Mouse (Mus musculus) embryo, embryonic 11 days (tissue): ENCODE measurements at regions not wholly inside any gene's neighbourhood (a gene's known extent, or its start where the extent isn't known, plus 50 kb on each side); places are given as distances from the start of the nearest gene placed in this dataset.
A peak's percentile ranks its signal among the peaks of the same experiment; 100 is the strongest.

ENCODE experiments used
- DNase-seq: peaks from one replicate; pipeline ENCODE4 v3.0.0-alpha.2; 2015

- no peak for DNase-seq
These were observed 62.4 kb upstream of the Lypd6 start for GRCm38 (mm10) chr2:50003866-50004265.

- DNase-seq, result peak; percentile 43
These were observed 61.3 kb upstream of the Lypd6 start for GRCm38 (mm10) chr2:50004674-50005527.

DNA sequence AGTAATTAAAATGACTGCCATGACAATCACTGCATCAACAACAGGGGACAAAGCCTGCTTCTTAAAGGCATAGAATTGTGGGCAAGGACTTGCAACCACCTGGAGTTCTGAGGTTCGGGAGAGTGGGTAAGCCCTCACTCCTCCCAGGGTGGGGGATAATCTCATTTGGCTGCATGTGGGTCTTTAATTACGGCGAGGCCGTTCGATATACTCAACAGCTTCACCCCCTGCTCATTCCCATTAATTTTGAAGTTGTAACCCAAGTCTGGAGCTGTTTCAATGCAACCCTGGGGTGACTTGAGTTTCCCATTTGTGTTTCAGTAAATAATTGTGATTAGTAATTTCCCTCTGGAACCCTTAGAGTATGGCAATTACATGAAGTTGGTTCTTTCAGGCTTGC is 57.9 kb upstream of the Lypd6 start:
- no peak for DNase-seq

DNA sequence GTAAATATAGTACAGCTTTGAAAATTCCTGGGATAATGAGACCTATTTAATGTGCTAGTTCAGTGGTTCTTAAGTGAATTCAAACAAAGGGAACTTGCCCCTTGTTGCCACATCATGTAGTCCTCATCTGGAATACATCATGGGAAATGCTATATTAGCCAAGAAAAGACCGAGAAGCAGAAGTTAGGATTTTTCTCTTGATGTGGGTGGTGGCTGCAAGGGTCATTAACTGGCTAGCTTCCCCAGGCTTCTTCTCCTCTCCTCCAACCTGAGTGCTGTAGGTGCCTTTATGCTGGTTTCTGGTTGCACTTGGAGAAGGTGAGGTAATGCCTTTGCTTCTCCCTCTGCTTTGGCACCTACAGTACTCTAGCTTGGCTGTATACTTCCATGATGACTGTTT is 55.8 kb upstream of the Lypd6 start:
- no peak for DNase-seq

GRCm38 (mm10) chr2:50012303-50012702 is 53.9 kb upstream of the Lypd6 start:
- DNase-seq, result no peak

GRCm38 (mm10) chr2:50013248-50013647 is 53.0 kb upstream of the Lypd6 start:
- no peak for DNase-seq

GRCm38 (mm10) chr2:50013882-50014281 is 52.3 kb upstream of the Lypd6 start:
- DNase-seq, result no peak

- DNase-seq, result no peak
These were observed 51.5 kb upstream of the Lypd6 start for GRCm38 (mm10) chr2:50014683-50015082.
